Mouse (Mus musculus): ENCODE data around the gene Ndc1. TPM values are rescaled to one million over a fixed set of nuclear protein-coding genes. Genes with fewer than 3 reads are reported as not detected.

Gene Ndc1
- total RNA-seq, 2 experiments from 2014 or later: 21.3 to 67.1 TPM

- no peak for ATAC-seq (replicated peaks; ENCODE audit: low FRiP score, poor library complexity, severe bottlenecking)
Observed at GRCm38 (mm10) chr4:107435238-107435946, 67.8 kb downstream of the Ndc1 start.

- no peak for ATAC-seq (replicated peaks; ENCODE audit: low FRiP score, poor library complexity, severe bottlenecking)
Observed at GRCm38 (mm10) chr4:107436476-107436875, 68.9 kb downstream of the Ndc1 start.

- ATAC-seq (replicated peaks; ENCODE audit: low FRiP score, poor library complexity, severe bottlenecking): no peak
Observed at GRCm38 (mm10) chr4:107438741-107439140, 71.2 kb downstream of the Ndc1 start.

- no peak for ATAC-seq (replicated peaks; ENCODE audit: low FRiP score, poor library complexity, severe bottlenecking)
Observed at GRCm38 (mm10) chr4:107440306-107440705, 72.7 kb downstream of the Ndc1 start.

- no peak for ATAC-seq (replicated peaks; ENCODE audit: low FRiP score, poor library complexity, severe bottlenecking)
Observed at GRCm38 (mm10) chr4:107442288-107442687, 74.7 kb downstream of the Ndc1 start.

- ATAC-seq (replicated peaks; ENCODE audit: low FRiP score, poor library complexity, severe bottlenecking): no peak
Observed at GRCm38 (mm10) chr4:107442891-107443483, 75.4 kb downstream of the Ndc1 start.

GRCm38 (mm10) chr4:107443621-107444020 lies 76.0 kb downstream of the Ndc1 start:
- ATAC-seq (replicated peaks; ENCODE audit: low FRiP score, poor library complexity, severe bottlenecking): no peak

- ATAC-seq (replicated peaks; ENCODE audit: low FRiP score, poor library complexity, severe bottlenecking): no peak
Observed at GRCm38 (mm10) chr4:107448481-107448880, 80.9 kb downstream of the Ndc1 start.

- ATAC-seq (replicated peaks; ENCODE audit: low FRiP score, poor library complexity, severe bottlenecking): no peak
Observed at GRCm38 (mm10) chr4:107449519-107449918, 81.9 kb downstream of the Ndc1 start.

- no peak for ATAC-seq (replicated peaks; ENCODE audit: low FRiP score, poor library complexity, severe bottlenecking)
Observed at GRCm38 (mm10) chr4:107452266-107453015, 84.9 kb downstream of the Ndc1 start.

GRCm38 (mm10) chr4:107453141-107453984 lies 85.8 kb downstream of the Ndc1 start:
- peak; percentile 68; the same call in 1 of the 2 replicates for ATAC-seq (replicated peaks; ENCODE audit: low FRiP score, poor library complexity, severe bottlenecking)

- ATAC-seq (replicated peaks; ENCODE audit: low FRiP score, poor library complexity, severe bottlenecking): peak; percentile 57; the same call in 1 of the 2 replicates
Observed at GRCm38 (mm10) chr4:107457602-107458001, 90.0 kb downstream of the Ndc1 start.

- ATAC-seq (replicated peaks; ENCODE audit: low FRiP score, poor library complexity, severe bottlenecking): peak; percentile 79
Observed at GRCm38 (mm10) chr4:107458907-107459306, 91.3 kb downstream of the Ndc1 start.

GRCm38 (mm10) chr4:107459461-107459860 lies 91.9 kb downstream of the Ndc1 start:
- ATAC-seq (replicated peaks; ENCODE audit: low FRiP score, poor library complexity, severe bottlenecking): no peak

- ATAC-seq (replicated peaks; ENCODE audit: low FRiP score, poor library complexity, severe bottlenecking): no peak
Observed at GRCm38 (mm10) chr4:107460468-107460867, 92.9 kb downstream of the Ndc1 start.

Other genes starting within 250 kb of the Ndc1 start
- 181 and 214 TPM in 2 replicates for gene Tmem59, start 189.4 kb upstream of the Ndc1 start, total RNA-seq (2015; ENCODE audit: low replicate concordance)
- gene Tmem59, start 189.4 kb upstream of the Ndc1 start, total RNA-seq (2017; ENCODE audit: low replicate concordance): 134 and 191 TPM in 2 replicates
- 13.4 and 14.4 TPM in 2 replicates for gene Tceanc2, start 188.7 kb upstream of the Ndc1 start, total RNA-seq (2015; ENCODE audit: low replicate concordance)
- gene Tceanc2, start 188.7 kb upstream of the Ndc1 start, total RNA-seq (2017; ENCODE audit: low replicate concordance): 7.6 and 48.4 TPM in 2 replicates
- gene Ldlrad1, start 158.6 kb upstream of the Ndc1 start, total RNA-seq (2015; ENCODE audit: low replicate concordance): not detected in 2 replicates
- 3.2 TPM in 1 of 2 replicates, not detected in the other for gene Ldlrad1, start 158.6 kb upstream of the Ndc1 start, total RNA-seq (2017; ENCODE audit: low replicate concordance)
- 8.4 and 15.9 TPM in 2 replicates for gene Lrrc42, start 114.3 kb upstream of the Ndc1 start, total RNA-seq (2015; ENCODE audit: low replicate concordance)
- 8.2 and 22.2 TPM in 2 replicates for gene Lrrc42, start 114.3 kb upstream of the Ndc1 start, total RNA-seq (2017; ENCODE audit: low replicate concordance)
- 1.3 and 3.6 TPM in 2 replicates for gene Hspb11, start 114.2 kb upstream of the Ndc1 start, total RNA-seq (2015; ENCODE audit: low replicate concordance)
- 5.0 and 11.8 TPM in 2 replicates for gene Hspb11, start 114.2 kb upstream of the Ndc1 start, total RNA-seq (2017; ENCODE audit: low replicate concordance)
- not detected in 2 replicates for gene Dio1, start 60.6 kb upstream of the Ndc1 start, total RNA-seq (2015; ENCODE audit: low replicate concordance)
- not detected in 2 replicates for gene Dio1, start 60.6 kb upstream of the Ndc1 start, total RNA-seq (2017; ENCODE audit: low replicate concordance)
- gene Yipf1, start 53.4 kb upstream of the Ndc1 start, total RNA-seq (2015; ENCODE audit: low replicate concordance): 5.0 and 34.6 TPM in 2 replicates
- gene Yipf1, start 53.4 kb upstream of the Ndc1 start, total RNA-seq (2017; ENCODE audit: low replicate concordance): 14.9 and 20.5 TPM in 2 replicates
- gene Glis1, start 66.8 kb downstream of the Ndc1 start, total RNA-seq (2015; ENCODE audit: low replicate concordance): not detected in 2 replicates
- gene Glis1, start 66.8 kb downstream of the Ndc1 start, total RNA-seq (2017; ENCODE audit: low replicate concordance): 0.13 TPM in 1 of 2 replicates, not detected in the other

Data from erythroid progenitor cell, adult 5-6 weeks (primary cell).